Mouse (Mus musculus): ENCODE measurements around the gene Map2k6.

- no peak for TF ChIP-seq CTCF (IDR thresholded peaks at IDR 0.05; ENCODE audit: insufficient read depth, low read depth, low read length)
- TF ChIP-seq POLR2A (IDR thresholded peaks at IDR 0.05; ENCODE audit: insufficient read depth, low read depth, low read length): no peak
Measured at GRCm38 (mm10) chr11:110457441-110457912, 58.6 kb downstream of the Map2k6 start.
